Mouse (Mus musculus): ENCODE measurements around the gene Gm17571. TPM values are rescaled to one million over a fixed set of nuclear protein-coding genes. Genes with fewer than 3 reads are reported as not detected.

The Gm17571 gene
- polyA plus RNA-seq, 1 experiment from 2014 or later = not detected

DNA sequence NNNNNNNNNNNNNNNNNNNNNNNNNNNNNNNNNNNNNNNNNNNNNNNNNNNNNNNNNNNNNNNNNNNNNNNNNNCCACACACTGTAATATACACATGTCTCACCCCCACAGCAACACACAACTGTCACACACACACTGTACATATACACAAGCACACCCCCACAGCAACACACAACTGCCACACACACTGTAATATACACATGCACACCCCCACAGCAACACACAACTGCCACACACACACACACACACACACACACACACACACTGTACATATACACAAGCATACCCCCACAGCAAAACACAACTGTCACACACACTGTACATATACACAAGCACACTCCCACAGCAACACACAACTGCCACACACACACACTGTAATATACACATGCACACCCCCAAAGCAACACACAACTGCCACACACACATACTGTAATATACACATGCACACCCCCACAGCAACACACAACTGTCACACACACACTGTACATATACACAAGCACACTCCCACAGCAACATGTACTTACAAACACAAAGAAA lies 32.3 kb downstream of the Gm17571 start:
- Histone ChIP-seq H3K4me2 (replicated peaks) (no peak overlapping the region), H3K9me3 (no peaks in the 10 kb centered on the region), H3K9ac (no peak overlapping the region), H3K36me3 (peaks cover 6% of the 10 kb centered on the region), H3K4me3 (no peak overlapping the region), H3K27me3 (no peaks in the 10 kb centered on the region), H3K4me1 (no peaks in the 10 kb centered on the region), H3K27ac (no peak overlapping the region)
- ATAC-seq (ENCODE audit: low FRiP score, low read depth) = no peak

Other genes starting within 250 kb of the Gm17571 start
- 10.3 and 10.6 TPM in 2 replicates for gene Jrkl, start 200.9 kb downstream of the Gm17571 start, polyA plus RNA-seq (2015; fragmentation: Nextera tagmentation; extraction: Ambion mirVana)
- gene Ccdc82, start 199.8 kb downstream of the Gm17571 start, polyA plus RNA-seq (2015; fragmentation: Nextera tagmentation; extraction: Ambion mirVana) = 5.9 and 6.8 TPM in 2 replicates
- gene Maml2, start 148.8 kb downstream of the Gm17571 start, polyA plus RNA-seq (2015; fragmentation: Nextera tagmentation; extraction: Ambion mirVana) = 14.8 and 15.9 TPM in 2 replicates

All from limb, embryonic 13.5 days (tissue).